Mouse (Mus musculus) heart, postnatal 0 days (tissue): ENCODE measurements around the gene Nr6a1. TPM values are rescaled to one million over a fixed set of nuclear protein-coding genes. Genes with fewer than 3 reads are reported as not detected.

Experiments used
- ATAC-seq: fragments of 200-750 bp; cut with Nextera tagmentation; 2 replicates; pipeline ENCODE4 v1.8.0; 2017; ENCODE audit warnings: low read depth, moderate number of reproducible peaks, moderate library complexity; ENCODE audit not compliant: insufficient read depth
- DNase-seq: peaks from one replicate; pipeline ENCODE4 v3.0.0-alpha.2; 2016; ENCODE audit warnings: low spot score
- H3K27ac ChIP-seq: fragments of 300-500 bp; sonication (generic); 2 replicates; pipeline ENCODE4 v1.5.1; 2014; ENCODE audit warnings: low read depth, mild to moderate bottlenecking
- H3K27me3 ChIP-seq: fragments of 300-500 bp; sonication (generic); 2 replicates; pipeline ENCODE4 v1.6.1; 2014; ENCODE audit warnings: low read length, mixed read lengths; ENCODE audit not compliant: control insufficient read depth, insufficient read depth
- H3K36me3 ChIP-seq: fragments of 300-500 bp; sonication (generic); replicated peaks from 2 replicates; pipeline ENCODE4 v1.6.1; 2014; ENCODE audit warnings: low read length, mixed read lengths; ENCODE audit not compliant: control insufficient read depth, insufficient read depth
- H3K4me1 ChIP-seq: fragments of 300-500 bp; sonication (generic); 2 replicates; pipeline ENCODE4 v1.6.1; 2014; ENCODE audit warnings: antibody characterized with exemption; ENCODE audit not compliant: control insufficient read depth, insufficient read depth
- H3K4me2 ChIP-seq: fragments of 300-500 bp; sonication (generic); 2 replicates; pipeline ENCODE4 v1.6.1; 2014; ENCODE audit warnings: low read depth, mild to moderate bottlenecking, low read length, moderate library complexity
- H3K4me3 ChIP-seq: fragments of 300-500 bp; sonication (generic); 2 replicates; pipeline ENCODE4 v1.5.1; 2014; ENCODE audit warnings: low read depth, low read length
- H3K9ac ChIP-seq: fragments of 300-500 bp; sonication (generic); replicated peaks from 2 replicates; pipeline ENCODE4 v1.6.1; 2014; ENCODE audit warnings: low read depth, low read length, mixed read lengths
- H3K9me3 ChIP-seq: fragments of 300-500 bp; sonication (generic); replicated peaks from 2 replicates; pipeline ENCODE4 v1.6.1; 2016; ENCODE audit warnings: low read length; ENCODE audit not compliant: control insufficient read depth
- CTCF ChIP-seq: IDR thresholded peaks from 2 replicates; pipeline ENCODE4 v1.5.1; 2016; ENCODE audit warnings: antibody characterized with exemption, control low read depth, low read depth
- EP300 ChIP-seq: IDR thresholded peaks from 2 replicates; pipeline ENCODE4 v1.6.1; 2016; ENCODE audit warnings: antibody characterized with exemption, low read depth
- WGBS: fragments of 180-500 bp; shearing (Covaris S2); extraction: QIAGEN DNeasy Blood & Tissue Kit; methylation state at CpG from one replicate; pipeline ENCODE4 v1.1.7; 2014; 5-methylcytosine and 5-hydroxymethylcytosine counted together
- polyA plus RNA-seq: library from polyadenylated mRNA; unstranded; fragments of >200 nt; fragmentation: Nextera tagmentation; extraction: Ambion mirVana; gene quantifications from 2 replicates; pipeline ENCODE4 v1.2.1, GENCODE M21; 2015
- total RNA-seq: library from RNA; depleted of rRNA; stranded (reverse); fragments of >200 nt; gene quantifications from 2 replicates; pipeline ENCODE4 v1.2.3, GENCODE M21; 2014; ENCODE audit warnings: low replicate concordance

The Nr6a1 gene
- total and polyA plus RNA-seq, 2 experiments from 2014 or later, result 0.31 to 0.99 TPM

DNA sequence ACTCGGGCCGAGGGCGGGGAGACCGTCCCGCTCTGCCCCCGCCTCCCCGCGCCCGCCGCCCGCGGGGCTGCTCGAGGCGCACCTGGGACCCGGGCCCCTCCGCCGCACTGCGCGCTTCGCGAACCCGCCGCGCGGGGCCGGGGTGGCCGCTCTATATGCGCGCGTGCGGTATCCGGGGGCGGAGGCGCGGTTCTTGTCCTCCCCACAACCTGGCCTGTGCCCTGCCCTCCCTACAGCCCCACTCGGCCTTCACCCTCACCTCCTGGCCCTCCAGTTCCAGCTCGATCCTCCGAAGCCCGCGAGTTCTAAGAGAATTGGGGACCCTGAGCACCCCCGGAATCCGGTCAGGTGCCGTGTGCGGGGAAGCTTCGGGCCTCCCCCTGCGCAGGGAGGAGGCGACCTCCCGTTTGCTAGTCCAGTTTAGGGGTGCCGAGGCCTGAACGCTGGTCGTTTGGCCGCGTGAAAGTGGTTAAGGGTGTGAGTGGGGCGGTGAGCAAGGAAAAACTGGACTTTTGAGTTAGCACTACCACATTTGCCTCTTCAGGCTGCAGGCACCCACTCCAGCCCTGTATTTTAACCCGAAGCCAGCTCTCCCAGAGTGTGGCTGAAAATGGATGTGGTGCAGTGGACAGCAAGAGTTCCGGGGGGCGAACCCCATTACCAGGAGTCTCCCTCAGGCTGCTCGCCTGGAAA, 215.3 kb downstream of the Nr6a1 start:
- no peak for DNase-seq
- H3K9ac ChIP-seq, result no peak overlapping the region
- WGBS, result 11% methylated on average over 42 of the region's 58 CpGs

DNA sequence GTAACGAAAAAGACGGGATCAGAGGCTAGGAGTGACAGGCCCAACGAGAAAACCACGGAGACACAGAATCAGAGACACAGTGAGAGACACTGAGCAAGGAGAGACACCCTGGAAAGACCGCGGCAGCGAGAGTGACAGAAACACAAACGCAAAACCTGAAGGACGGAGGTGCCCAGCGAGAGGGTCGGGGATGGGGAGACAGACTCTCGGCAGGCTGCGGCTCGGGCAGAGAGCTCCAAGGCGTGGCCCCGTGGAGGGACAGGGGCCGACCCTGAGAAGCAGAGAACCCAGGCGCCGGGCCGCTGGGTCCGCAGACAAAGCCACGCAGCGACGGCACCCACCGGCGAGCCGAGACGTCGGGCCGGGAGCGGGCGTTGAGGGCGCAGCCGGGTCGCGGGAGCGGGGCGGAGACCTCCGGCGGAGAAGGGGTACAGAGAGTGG, 216.0 kb downstream of the Nr6a1 start:
- no peak for DNase-seq
- peak overlapping the region; percentile 50 for H3K4me2 ChIP-seq
- no peaks in the 10 kb centered on the region for H3K36me3 ChIP-seq
- H3K4me1 ChIP-seq, result no peaks in the 10 kb centered on the region
- H3K9me3 ChIP-seq, result no peaks in the 10 kb centered on the region
- no peak for ATAC-seq
- WGBS, result 2% methylated on average over 40 of the region's 40 CpGs
- peak overlapping the region; percentile 38 for H3K4me3 ChIP-seq
- H3K27ac ChIP-seq, result no peak overlapping the region
- H3K9ac ChIP-seq, result no peak overlapping the region
- no peak for TF ChIP-seq CTCF
- no peak for TF ChIP-seq EP300
- H3K27me3 ChIP-seq, result peaks cover 81% of the 10 kb centered on the region

More for the DNA sequence above, 215.3 kb downstream of the Nr6a1 start:
- Histone ChIP-seq H3K27me3 (peaks cover 73% of the 10 kb centered on the region), H3K4me3 (peak overlapping the region; percentile 38), H3K27ac (no peak overlapping the region), H3K4me2 (peak overlapping the region; percentile 50), H3K9me3 (no peaks in the 10 kb centered on the region), H3K4me1 (no peaks in the 10 kb centered on the region), H3K36me3 (no peaks in the 10 kb centered on the region)
- no peak for ATAC-seq
- no peak for TF ChIP-seq EP300
- no peak for TF ChIP-seq CTCF

- Histone ChIP-seq H3K36me3 (no peaks in the 10 kb centered on the region), H3K4me2 (peak overlapping the region; percentile 35), H3K27me3 (peaks cover 89% of the 10 kb centered on the region), H3K4me1 (no peaks in the 10 kb centered on the region), H3K9me3 (no peaks in the 10 kb centered on the region), H3K9ac (no peak overlapping the region), H3K4me3 (peak overlapping the region; percentile 23), H3K27ac (no peak overlapping the region)
- no peak for TF ChIP-seq CTCF
- ATAC-seq, result no peak
- DNase-seq, result no peak
- WGBS, result 1% methylated on average over 75 of the region's 75 CpGs
These were observed 216.9 kb downstream of the Nr6a1 start for GRCm38 (mm10) chr2:38710304-38711241.

DNA sequence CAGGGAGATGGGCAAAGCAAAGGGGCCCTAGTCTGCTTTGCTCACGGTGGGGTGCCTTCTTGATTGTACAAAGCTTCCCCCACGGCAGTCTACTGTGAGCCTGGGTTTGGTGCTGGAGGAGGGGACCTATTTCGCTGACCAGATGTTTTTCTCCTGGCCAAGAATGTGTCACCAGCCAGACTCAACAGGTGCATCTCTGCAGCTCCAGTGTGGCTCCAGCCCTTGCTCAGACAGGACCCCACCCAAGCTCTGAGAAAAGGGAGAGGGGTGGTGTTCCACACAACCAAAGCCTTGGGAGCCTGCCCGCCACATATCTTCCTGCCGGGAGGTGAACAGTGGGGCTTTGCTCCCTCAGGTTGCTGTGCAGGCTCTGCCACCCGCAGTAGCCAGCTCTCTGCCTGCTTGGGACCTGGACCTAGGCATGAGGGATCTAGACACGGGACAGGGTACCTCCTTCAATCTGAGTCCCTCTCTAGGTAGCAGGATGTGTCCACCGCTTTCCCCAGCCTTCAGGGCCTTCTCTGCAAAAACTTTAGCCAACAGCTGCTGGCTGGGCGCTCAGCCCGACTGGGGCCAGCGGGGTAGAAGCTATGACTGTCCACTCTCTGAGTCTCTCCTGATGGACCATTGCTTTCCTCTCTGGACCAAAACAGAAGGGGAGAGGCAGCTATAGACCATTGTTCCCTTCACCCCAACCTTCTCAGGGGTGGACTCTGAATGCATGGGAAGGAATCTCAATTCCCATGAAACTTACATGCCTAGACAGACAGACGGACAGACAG, 218.4 kb downstream of the Nr6a1 start:
- no peak overlapping the region for H3K4me3 ChIP-seq
- H3K36me3 ChIP-seq, result no peaks in the 10 kb centered on the region
- 22% methylated on average over 12 of the region's 12 CpGs for WGBS
- no peak for TF ChIP-seq EP300
- no peak for TF ChIP-seq CTCF
- H3K9me3 ChIP-seq, result no peaks in the 10 kb centered on the region
- no peak overlapping the region for H3K27ac ChIP-seq
- no peak for ATAC-seq
- H3K4me1 ChIP-seq, result no peaks in the 10 kb centered on the region
- no peak for DNase-seq
- no peak overlapping the region for H3K4me2 ChIP-seq
- no peak overlapping the region for H3K9ac ChIP-seq
- H3K27me3 ChIP-seq, result peaks cover 100% of the 10 kb centered on the region

DNA sequence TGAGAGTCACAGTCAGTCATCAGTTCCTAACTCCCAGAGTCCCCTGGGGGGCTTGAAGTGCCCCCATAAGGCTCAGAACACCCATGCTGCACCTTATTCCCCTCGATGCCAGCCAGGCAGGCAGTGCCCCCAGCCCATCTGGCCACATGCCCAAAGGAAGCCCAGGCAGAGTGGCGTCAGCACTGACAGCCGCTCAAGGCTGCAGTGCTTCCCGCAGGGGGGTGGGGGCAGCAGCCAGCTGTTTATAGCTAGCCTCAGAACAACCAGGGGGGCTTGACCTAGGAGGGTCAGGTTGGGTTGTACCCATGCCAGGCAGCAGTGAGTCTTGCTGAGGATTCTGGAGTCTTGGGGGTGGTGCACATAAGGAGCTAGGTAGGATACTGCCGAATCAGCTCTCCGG, 220.8 kb downstream of the Nr6a1 start:
- H3K4me1 ChIP-seq, result no peaks in the 10 kb centered on the region
- no peaks in the 10 kb centered on the region for H3K36me3 ChIP-seq
- no peak overlapping the region for H3K9ac ChIP-seq
- WGBS, result 29% methylated on average over 6 of the region's 6 CpGs
- no peak overlapping the region for H3K4me2 ChIP-seq
- no peak for TF ChIP-seq EP300
- no peak for TF ChIP-seq CTCF
- no peak overlapping the region for H3K4me3 ChIP-seq
- DNase-seq (no peak), ATAC-seq (no peak)
- H3K27me3 ChIP-seq, result peaks cover 83% of the 10 kb centered on the region
- H3K9me3 ChIP-seq, result no peaks in the 10 kb centered on the region
- H3K27ac ChIP-seq, result no peak overlapping the region
